Mouse (Mus musculus) splenic B cell, adult 2 months (primary cell): ENCODE measurements around the gene Car3.

Experiments used
- DNase-seq: peaks from one replicate; pipeline ENCODE4 v3.0.0-alpha.2; 2011; ENCODE audit warnings: low read depth, low spot score
- H3K27me3 ChIP-seq: 2 replicates; pipeline ENCODE4 v1.6.1; 2012; ENCODE audit warnings: mild to moderate bottlenecking, low read length, moderate library complexity, mixed read lengths; ENCODE audit not compliant: control insufficient read depth, poor library complexity, insufficient read depth, severe bottlenecking
- H3K36me3 ChIP-seq: 2 replicates; pipeline ENCODE4 v1.6.1; 2012; ENCODE audit warnings: mild to moderate bottlenecking, low read length, moderate library complexity, mixed read lengths; ENCODE audit not compliant: control insufficient read depth, poor library complexity, insufficient read depth, severe bottlenecking

Gene Car3

GRCm38 (mm10) chr3:14913774-14914173 lies 50.5 kb downstream of the Car3 start:
- Histone ChIP-seq H3K36me3 (no peaks in the 10 kb centered on the region), H3K27me3 (no peaks in the 10 kb centered on the region)

GRCm38 (mm10) chr3:14915355-14915754 lies 52.0 kb downstream of the Car3 start:
- peak; percentile 35 for DNase-seq
- Histone ChIP-seq H3K36me3 (no peaks in the 10 kb centered on the region), H3K27me3 (no peaks in the 10 kb centered on the region)

More at GRCm38 (mm10) chr3:14913774-14914173, 50.5 kb downstream of the Car3 start:
- DNase-seq: no peak

- Histone ChIP-seq H3K36me3 (no peaks in the 10 kb centered on the region), H3K27me3 (no peaks in the 10 kb centered on the region)
- no peak for DNase-seq
Observed at GRCm38 (mm10) chr3:14917261-14917660, 53.9 kb downstream of the Car3 start.
